Mouse (Mus musculus) heart, adult 2 months (tissue): ENCODE results near the gene 4930595D18Rik.

ENCODE experiments used
- CTCF ChIP-seq: fragments of 200-600 bp; IDR thresholded peaks from 2 replicates; pipeline ENCODE4 v1.8.1; 2022; ENCODE audit warnings: antibody characterized with exemption, mild to moderate bottlenecking, moderate library complexity
- EP300 ChIP-seq: fragments of 200-500 bp; IDR thresholded peaks from 2 replicates; pipeline ENCODE4 v1.6.1; 2011; ENCODE audit warnings: low read depth, low read length, control low read depth; ENCODE audit not compliant: insufficient read depth
- POLR2A ChIP-seq: fragments of 200-500 bp; IDR thresholded peaks from 2 replicates; pipeline ENCODE4 v1.6.1; 2011; ENCODE audit warnings: mild to moderate bottlenecking, low read depth, low read length, control low read depth; ENCODE audit not compliant: insufficient read depth

- TF ChIP-seq EP300 = no peak
- TF ChIP-seq CTCF = no peak
- TF ChIP-seq POLR2A = no peak
Measured at GRCm38 (mm10) chr12:111161943-111162311, 22.4 kb downstream of the 4930595D18Rik start.
